Mouse (Mus musculus) spleen, adult 2 months (tissue): ENCODE data around the gene Cit. TPM values are rescaled to one million over a fixed set of nuclear protein-coding genes. Genes with fewer than 3 reads are reported as not detected.

Source experiments
- DNase-seq, 2 experiments: peaks; one replicate each; pipeline versions ENCODE4 v3.0.0 to v3.0.0-alpha.2; 2012 to 2021; ENCODE audit warnings: low spot score in 2 of 2, low read depth in 1 of 2
- H3K27ac ChIP-seq: fragments of 200-500 bp; 2 replicates; pipeline ENCODE4 v1.5.1; 2012; ENCODE audit warnings: low read length, inconsistent platforms; ENCODE audit not compliant: insufficient read depth
- H3K27me3 ChIP-seq: fragments of 200-500 bp; 2 replicates; pipeline ENCODE4 v1.6.1; 2012; ENCODE audit warnings: mild to moderate bottlenecking, moderate library complexity, low read length, inconsistent platforms; ENCODE audit not compliant: control insufficient read depth, insufficient read depth
- H3K36me3 ChIP-seq: fragments of 200-500 bp; 2 replicates; pipeline ENCODE4 v1.6.1; 2012; ENCODE audit warnings: mild to moderate bottlenecking, low read length, inconsistent platforms; ENCODE audit not compliant: control insufficient read depth, insufficient read depth
- H3K4me1 ChIP-seq: fragments of 200-500 bp; 2 replicates; pipeline ENCODE4 v1.6.1; 2011; ENCODE audit warnings: inconsistent platforms; ENCODE audit not compliant: control insufficient read depth, insufficient read depth, insufficient read length
- H3K4me3 ChIP-seq: fragments of 200-500 bp; 2 replicates; pipeline ENCODE4 v1.5.1; 2011; ENCODE audit warnings: mild to moderate bottlenecking, inconsistent platforms; ENCODE audit not compliant: insufficient read depth, insufficient read length; ENCODE audit errors: extremely low read depth
- CTCF ChIP-seq: fragments of 200-500 bp; IDR thresholded peaks from 2 replicates; pipeline ENCODE4 v1.5.1; 2011; ENCODE audit warnings: mild to moderate bottlenecking, inconsistent platforms; ENCODE audit not compliant: insufficient read depth, insufficient read length, insufficient replicate concordance; ENCODE audit errors: extremely low read depth
- POLR2A ChIP-seq: fragments of 200-500 bp; IDR thresholded peaks from 2 replicates; pipeline ENCODE4 v1.6.1; 2011; ENCODE audit warnings: low read depth, low read length, inconsistent platforms
- WGBS: fragments of 180-500 bp; shearing (Covaris S2); methylation state at CpG from one replicate; pipeline ENCODE4 v1.1.7; 2018; 5-methylcytosine and 5-hydroxymethylcytosine counted together
- polyA plus RNA-seq: library from polyadenylated mRNA; depleted of rRNA; stranded (reverse); fragments of >200 nt; gene quantifications from 2 replicates; pipeline ENCODE4 v1.2.3, GENCODE M21; 2012

Gene Cit
- polyA plus RNA-seq, 1 experiment: 6.3 TPM

DNA sequence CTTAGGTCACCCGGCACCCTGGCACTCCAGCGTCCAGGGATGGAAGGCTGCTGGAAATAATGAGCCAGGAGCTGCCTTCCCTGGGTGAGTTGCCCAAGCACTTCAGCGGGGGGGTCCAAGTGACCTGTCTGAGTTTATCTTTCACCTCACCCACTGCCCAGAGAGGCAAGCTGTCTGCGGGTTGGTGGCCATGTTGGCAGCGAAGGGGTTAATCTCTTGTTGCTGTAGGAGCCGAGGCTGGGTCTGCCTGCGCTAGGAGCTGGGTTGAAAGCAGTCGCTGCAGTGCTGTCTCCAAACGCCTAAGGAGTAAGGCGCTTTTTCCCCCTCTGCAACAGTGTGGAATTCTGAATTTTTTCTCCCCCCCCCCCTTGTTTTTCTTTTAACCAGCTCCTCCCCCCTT is 63.2 kb downstream of the Cit start:
- no peaks in the 10 kb centered on the region for H3K27me3 ChIP-seq
- TF ChIP-seq POLR2A (no peak), CTCF (no peak)
- H3K4me3 ChIP-seq: no peak overlapping the region
- H3K36me3 ChIP-seq: no peaks in the 10 kb centered on the region
- no peaks in the 10 kb centered on the region for H3K4me1 ChIP-seq
- no peak for DNase-seq
- WGBS: 92% methylated on average over 10 of the region's 10 CpGs
- no peak overlapping the region for H3K27ac ChIP-seq

DNA sequence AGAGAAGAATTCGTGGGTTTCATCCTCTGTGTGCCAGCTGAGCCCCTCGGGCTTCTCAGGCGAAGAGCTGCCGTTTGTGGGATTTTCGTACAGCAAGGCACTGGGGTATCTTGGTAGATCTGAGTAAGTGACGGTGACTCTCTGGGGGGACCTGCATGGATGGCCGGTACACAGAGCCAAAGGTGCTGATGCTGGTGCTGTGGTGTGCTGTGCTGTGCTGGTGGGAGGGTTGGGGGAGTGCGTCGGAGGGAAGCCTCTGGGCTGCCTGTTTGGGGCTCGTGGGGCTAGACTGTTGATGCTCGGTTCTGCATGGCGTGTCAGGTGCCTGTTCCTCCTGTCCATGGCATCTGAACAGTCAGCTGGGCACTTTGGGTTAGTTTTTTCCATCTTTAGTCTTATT is 63.6 kb downstream of the Cit start:
- Histone ChIP-seq H3K36me3 (no peaks in the 10 kb centered on the region), H3K4me1 (no peaks in the 10 kb centered on the region), H3K27ac (no peak overlapping the region), H3K4me3 (no peak overlapping the region), H3K27me3 (no peaks in the 10 kb centered on the region)
- WGBS: 91% methylated on average over 12 of the region's 12 CpGs
- TF ChIP-seq POLR2A: no peak
- TF ChIP-seq CTCF: no peak
- DNase-seq: no peak

DNA sequence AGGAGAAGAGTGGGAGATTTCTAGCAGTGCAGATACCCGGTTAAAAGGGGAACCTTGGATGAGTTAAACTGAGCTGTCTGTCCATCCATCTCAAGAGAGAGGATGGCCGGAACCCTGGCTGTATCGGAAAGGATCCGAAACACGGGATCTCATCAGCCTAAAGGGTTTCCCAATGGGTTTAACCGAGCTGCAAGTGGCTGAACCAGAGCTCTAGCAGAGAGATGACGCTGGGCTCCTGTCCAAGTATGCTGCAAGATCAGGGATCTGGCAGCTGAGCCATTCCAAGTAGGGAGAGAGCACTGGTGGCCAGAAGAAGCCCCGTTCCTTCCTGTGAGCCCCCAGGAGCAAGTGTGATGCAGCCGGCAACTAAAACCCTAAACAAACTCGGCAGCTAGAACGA is 64.0 kb downstream of the Cit start:
- no peak for TF ChIP-seq CTCF
- no peak for TF ChIP-seq POLR2A
- no peaks in the 10 kb centered on the region for H3K4me1 ChIP-seq
- no peaks in the 10 kb centered on the region for H3K36me3 ChIP-seq
- WGBS: 88% methylated on average over 11 of the region's 11 CpGs
- no peak overlapping the region for H3K4me3 ChIP-seq
- no peaks in the 10 kb centered on the region for H3K27me3 ChIP-seq
- no peak overlapping the region for H3K27ac ChIP-seq
- no peak for DNase-seq

DNA sequence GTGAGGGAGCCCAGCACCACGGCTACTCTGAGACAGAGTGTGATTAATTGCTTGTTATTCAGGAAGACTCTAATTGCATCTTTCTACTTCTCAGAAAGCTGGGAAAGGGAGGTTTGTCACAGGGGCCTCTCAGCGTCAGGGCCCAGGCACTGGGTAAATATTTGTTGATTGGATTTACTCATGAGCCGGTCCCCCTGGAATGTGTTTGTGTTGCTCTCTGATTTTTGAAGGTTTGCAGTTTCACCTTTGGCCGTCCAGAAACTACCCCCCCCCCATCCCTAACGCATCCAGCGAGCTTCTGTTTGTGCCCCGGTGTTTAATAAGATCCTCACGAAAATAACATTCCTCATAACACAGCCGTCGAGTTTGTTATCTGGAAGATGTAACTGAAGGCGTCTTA is 65.4 kb downstream of the Cit start:
- Histone ChIP-seq H3K4me1 (no peaks in the 10 kb centered on the region), H3K27me3 (no peaks in the 10 kb centered on the region), H3K36me3 (no peaks in the 10 kb centered on the region), H3K4me3 (no peak overlapping the region), H3K27ac (no peak overlapping the region)
- 94% methylated on average over 11 of the region's 11 CpGs for WGBS
- TF ChIP-seq POLR2A (no peak), CTCF (no peak)
- DNase-seq: no peak

DNA sequence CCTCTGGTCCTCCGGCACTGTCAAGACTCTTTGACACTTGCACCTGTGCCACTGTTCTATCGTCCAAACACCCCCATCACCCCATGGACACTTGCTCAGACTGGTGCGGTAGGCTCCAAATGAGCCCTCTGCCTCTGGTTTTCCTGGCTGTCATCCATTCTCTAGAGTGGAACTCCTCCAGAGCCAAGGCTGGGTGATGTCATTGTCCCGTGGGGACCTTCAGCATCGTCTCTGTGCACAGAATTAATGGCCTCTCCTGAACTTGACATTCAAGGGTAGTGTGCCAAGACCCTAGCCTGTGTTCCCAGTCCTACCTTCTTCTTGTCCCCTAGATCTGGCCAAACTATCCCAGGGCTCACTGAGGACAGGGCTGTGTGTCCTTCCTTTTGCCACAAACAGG is 70.4 kb downstream of the Cit start:
- TF ChIP-seq CTCF (no peak), POLR2A (no peak)
- Histone ChIP-seq H3K36me3 (no peaks in the 10 kb centered on the region), H3K27ac (no peak overlapping the region), H3K4me3 (no peak overlapping the region), H3K4me1 (no peaks in the 10 kb centered on the region), H3K27me3 (no peaks in the 10 kb centered on the region)
- DNase-seq: no peak
- WGBS: 94% methylated on average over 5 of the region's 5 CpGs

DNA sequence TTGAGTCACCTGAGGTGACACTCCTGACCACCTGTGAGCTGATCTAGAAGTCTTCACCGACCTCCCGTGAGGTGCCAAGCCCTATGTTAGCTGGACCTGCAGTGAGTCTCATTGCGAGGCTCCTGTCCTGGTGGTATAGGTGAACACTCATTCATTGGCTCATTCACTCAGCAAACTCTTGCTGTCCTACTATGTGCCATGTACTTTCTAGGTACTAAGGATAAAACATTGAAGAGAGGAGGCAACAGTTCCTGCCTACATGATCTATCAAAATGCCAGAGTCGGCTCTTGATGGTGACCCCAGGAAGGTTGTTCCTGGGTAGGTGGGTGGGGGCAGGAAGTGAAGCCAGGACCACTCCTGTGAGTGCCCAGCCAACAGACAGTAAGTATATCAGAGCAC is 72.9 kb downstream of the Cit start:
- no peak overlapping the region for H3K27ac ChIP-seq
- TF ChIP-seq CTCF (no peak), POLR2A (no peak)
- 94% methylated on average over 4 of the region's 4 CpGs for WGBS

DNA sequence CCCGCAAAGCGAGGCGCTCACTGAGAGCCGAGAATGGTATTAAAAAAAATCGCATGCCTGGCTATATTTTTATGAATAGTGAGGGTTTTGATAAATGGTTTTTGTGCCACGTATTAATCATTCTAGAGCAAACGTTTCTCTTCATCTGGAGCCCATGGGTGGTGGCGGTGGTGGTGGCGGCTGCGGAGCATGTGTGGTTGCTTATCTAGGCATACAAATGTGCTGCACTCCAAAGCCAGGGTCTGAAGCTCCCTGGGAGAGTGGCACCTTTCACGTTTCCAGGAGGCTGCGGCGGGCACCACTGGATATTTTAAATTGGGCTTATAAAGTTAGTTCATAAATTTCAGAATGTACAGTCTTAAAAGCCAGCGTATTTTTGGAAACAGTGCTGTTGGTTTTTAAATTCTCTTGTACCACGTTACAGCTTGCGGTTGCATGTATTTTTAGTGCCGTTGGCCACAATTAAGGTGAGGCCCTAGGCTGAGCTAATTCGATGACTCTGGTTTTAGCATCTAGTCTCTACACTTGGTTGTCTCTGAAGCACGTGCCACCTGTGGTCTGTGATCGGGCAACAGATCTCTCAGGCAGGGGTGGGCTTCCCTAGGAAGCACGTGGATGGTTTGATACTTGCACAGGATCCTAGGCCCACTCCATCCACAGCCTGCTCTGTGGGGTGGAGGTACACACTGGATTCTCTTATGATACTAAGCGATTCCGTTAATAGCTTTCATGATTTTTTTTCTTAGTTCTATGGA is 73.7 kb downstream of the Cit start:
- DNase-seq: no peak

More for the DNA sequence above, 72.9 kb downstream of the Cit start:
- H3K36me3 ChIP-seq: no peaks in the 10 kb centered on the region
- no peaks in the 10 kb centered on the region for H3K27me3 ChIP-seq
- no peak for DNase-seq
- no peaks in the 10 kb centered on the region for H3K4me1 ChIP-seq
- H3K4me3 ChIP-seq: no peak overlapping the region

More for the DNA sequence above, 73.7 kb downstream of the Cit start:
- H3K4me1 ChIP-seq: no peaks in the 10 kb centered on the region
- WGBS: 84% methylated on average over 23 of the region's 23 CpGs
- H3K27ac ChIP-seq: no peak overlapping the region
- no peaks in the 10 kb centered on the region for H3K27me3 ChIP-seq
- no peak overlapping the region for H3K4me3 ChIP-seq
- no peak for TF ChIP-seq CTCF
- H3K36me3 ChIP-seq: no peaks in the 10 kb centered on the region
